Mouse (Mus musculus) liver, embryonic 12.5 days (tissue): Measurements from ENCODE around the gene Fam209. TPM values are rescaled to one million over a fixed set of nuclear protein-coding genes. Genes with fewer than 3 reads are reported as not detected.
A peak's percentile ranks its signal among the peaks of the same experiment; 100 is the strongest.

Experiments used
- ATAC-seq: fragments of 200-750 bp; cut with Nextera tagmentation; 2 replicates; pipeline ENCODE4 v1.8.0; 2017; ENCODE audit warnings: moderate number of reproducible peaks, mild to moderate bottlenecking, moderate library complexity
- H3K27ac ChIP-seq: fragments of 300-500 bp; sonication (generic); 2 replicates; pipeline ENCODE4 v1.5.1; 2016; ENCODE audit warnings: mild to moderate bottlenecking
- H3K27me3 ChIP-seq: fragments of 300-500 bp; sonication (generic); replicated peaks from 2 replicates; pipeline ENCODE4 v1.6.1; 2016; ENCODE audit warnings: mild to moderate bottlenecking, moderate library complexity
- H3K36me3 ChIP-seq: fragments of 300-500 bp; sonication (generic); 2 replicates; pipeline ENCODE4 v1.6.1; 2016; ENCODE audit warnings: mild to moderate bottlenecking, moderate library complexity
- H3K4me1 ChIP-seq: fragments of 300-500 bp; sonication (generic); 2 replicates; pipeline ENCODE4 v1.6.1; 2016
- H3K4me2 ChIP-seq: fragments of 300-500 bp; sonication (generic); 2 replicates; pipeline ENCODE4 v1.6.1; 2016; ENCODE audit warnings: mild to moderate bottlenecking, moderate library complexity
- H3K4me3 ChIP-seq: fragments of 300-500 bp; sonication (generic); 2 replicates; pipeline ENCODE4 v1.5.1; 2016; ENCODE audit warnings: mild to moderate bottlenecking, moderate library complexity
- H3K9ac ChIP-seq: fragments of 300-500 bp; sonication (generic); 2 replicates; pipeline ENCODE4 v1.6.1; 2016; ENCODE audit warnings: mild to moderate bottlenecking, moderate library complexity
- H3K9me3 ChIP-seq: fragments of 300-500 bp; sonication (generic); replicated peaks from 2 replicates; pipeline ENCODE4 v1.6.1; 2016; ENCODE audit warnings: mild to moderate bottlenecking, moderate library complexity
- WGBS: fragments of 180-500 bp; shearing (Covaris S2); methylation state at CpG from one replicate; pipeline ENCODE4 v1.1.7; 2016; ENCODE audit not compliant: insufficient replicate concordance; 5-methylcytosine and 5-hydroxymethylcytosine counted together
- polyA plus RNA-seq: library from polyadenylated mRNA; unstranded; fragments of >200 nt; fragmentation: Nextera tagmentation; extraction: Ambion mirVana; gene quantifications from 2 replicates; pipeline ENCODE4 v1.2.1, GENCODE M21; 2016

Gene Fam209
- polyA plus RNA-seq, 1 experiment from 2014 or later, result not detected

- Histone ChIP-seq H3K4me2 (no peak overlapping the region), H3K27me3 (no peaks in the 10 kb centered on the region), H3K27ac (no peak overlapping the region), H3K4me1 (no peaks in the 10 kb centered on the region), H3K9ac (no peak overlapping the region), H3K9me3 (no peaks in the 10 kb centered on the region), H3K4me3 (no peak overlapping the region), H3K36me3 (no peaks in the 10 kb centered on the region)
- 58% methylated on average over 7 of the region's 7 CpGs for WGBS
- no peak for ATAC-seq
Measured at GRCm38 (mm10) chr2:172480296-172480695, 8.0 kb downstream of the Fam209 start.

- Histone ChIP-seq H3K9ac (no peak overlapping the region), H3K4me2 (no peak overlapping the region), H3K27ac (no peak overlapping the region), H3K4me1 (no peaks in the 10 kb centered on the region), H3K9me3 (no peaks in the 10 kb centered on the region), H3K36me3 (no peaks in the 10 kb centered on the region), H3K4me3 (no peak overlapping the region), H3K27me3 (no peaks in the 10 kb centered on the region)
- WGBS, result 47% methylated on average over 16 of the region's 16 CpGs
- ATAC-seq, result no peak
Measured at GRCm38 (mm10) chr2:172481654-172482385, 9.5 kb downstream of the Fam209 start.

GRCm38 (mm10) chr2:172483766-172484413 is 11.6 kb downstream of the Fam209 start:
- Histone ChIP-seq H3K9ac (no peak overlapping the region), H3K4me1 (no peaks in the 10 kb centered on the region), H3K27ac (no peak overlapping the region), H3K9me3 (no peaks in the 10 kb centered on the region), H3K4me3 (no peak overlapping the region), H3K36me3 (no peaks in the 10 kb centered on the region), H3K27me3 (no peaks in the 10 kb centered on the region), H3K4me2 (no peak overlapping the region)
- no peak for ATAC-seq
- 80% methylated on average over 14 of the region's 14 CpGs for WGBS

- Histone ChIP-seq H3K27ac (no peak overlapping the region), H3K4me3 (no peak overlapping the region), H3K27me3 (no peaks in the 10 kb centered on the region), H3K9ac (no peak overlapping the region), H3K4me2 (no peak overlapping the region), H3K4me1 (no peaks in the 10 kb centered on the region), H3K36me3 (no peaks in the 10 kb centered on the region), H3K9me3 (no peaks in the 10 kb centered on the region)
- ATAC-seq, result no peak
- WGBS, result 58% methylated on average over 12 of the region's 12 CpGs
Measured at GRCm38 (mm10) chr2:172484696-172485370, 12.5 kb downstream of the Fam209 start.

GRCm38 (mm10) chr2:172496736-172497345 is 24.5 kb downstream of the Fam209 start:
- Histone ChIP-seq H3K9ac (no peak overlapping the region), H3K4me2 (no peak overlapping the region), H3K27ac (no peak overlapping the region), H3K4me1 (peaks cover 9% of the 10 kb centered on the region), H3K4me3 (no peak overlapping the region), H3K27me3 (no peaks in the 10 kb centered on the region), H3K36me3 (no peaks in the 10 kb centered on the region), H3K9me3 (no peaks in the 10 kb centered on the region)
- no peak for ATAC-seq
- WGBS, result 57% methylated on average over 8 of the region's 8 CpGs

- H3K36me3 ChIP-seq, result no peaks in the 10 kb centered on the region
- H3K4me1 ChIP-seq, result peaks cover 9% of the 10 kb centered on the region
- ATAC-seq, result no peak
- H3K4me3 ChIP-seq, result no peak overlapping the region
- H3K27me3 ChIP-seq, result no peaks in the 10 kb centered on the region
- H3K9ac ChIP-seq, result no peak overlapping the region
- no peak overlapping the region for H3K27ac ChIP-seq
- 54% methylated on average over 3 of the region's 3 CpGs for WGBS
- H3K4me2 ChIP-seq, result no peak overlapping the region
- H3K9me3 ChIP-seq, result no peaks in the 10 kb centered on the region
Measured at GRCm38 (mm10) chr2:172498823-172499222, 26.5 kb downstream of the Fam209 start.

- ATAC-seq, result peak; percentile 81
- 22% methylated on average over 7 of the region's 7 CpGs for WGBS
- no peaks in the 10 kb centered on the region for H3K9me3 ChIP-seq
- no peak overlapping the region for H3K9ac ChIP-seq
- H3K4me1 ChIP-seq, result peaks cover 9% of the 10 kb centered on the region
- H3K27ac ChIP-seq, result no peak overlapping the region
- H3K4me3 ChIP-seq, result no peak overlapping the region
- H3K27me3 ChIP-seq, result 0 out of 2 replicates have a peak, but pooled peaks cover 7% of the 10 kb centered on the region
- H3K4me2 ChIP-seq, result peak overlapping the region; percentile 30
- no peaks in the 10 kb centered on the region for H3K36me3 ChIP-seq
Measured at GRCm38 (mm10) chr2:172500752-172501316, 28.5 kb downstream of the Fam209 start.

GRCm38 (mm10) chr2:172501341-172501740 is 29.0 kb downstream of the Fam209 start:
- Histone ChIP-seq H3K27ac (no peak overlapping the region), H3K4me1 (peaks cover 9% of the 10 kb centered on the region), H3K9ac (no peak overlapping the region), H3K4me3 (no peak overlapping the region), H3K27me3 (0 out of 2 replicates have a peak, but pooled peaks cover 7% of the 10 kb centered on the region), H3K4me2 (no peak overlapping the region), H3K9me3 (no peaks in the 10 kb centered on the region), H3K36me3 (no peaks in the 10 kb centered on the region)
- 11% methylated on average over 4 of the region's 4 CpGs for WGBS
- no peak for ATAC-seq

- 0 out of 2 replicates have a peak, but pooled peaks cover 7% of the 10 kb centered on the region for H3K27me3 ChIP-seq
- H3K4me3 ChIP-seq, result no peak overlapping the region
- peaks cover 9% of the 10 kb centered on the region for H3K4me1 ChIP-seq
- WGBS, result 62% methylated on average over 14 of the region's 14 CpGs
- no peak overlapping the region for H3K9ac ChIP-seq
- H3K36me3 ChIP-seq, result no peaks in the 10 kb centered on the region
- ATAC-seq, result no peak
- H3K4me2 ChIP-seq, result no peak overlapping the region
- no peak overlapping the region for H3K27ac ChIP-seq
- H3K9me3 ChIP-seq, result no peaks in the 10 kb centered on the region
Measured at GRCm38 (mm10) chr2:172502168-172502567, 29.8 kb downstream of the Fam209 start.

- ATAC-seq, result no peak
- H3K36me3 ChIP-seq, result no peaks in the 10 kb centered on the region
- H3K4me3 ChIP-seq, result no peak overlapping the region
- no peaks in the 10 kb centered on the region for H3K9me3 ChIP-seq
- H3K27ac ChIP-seq, result no peak overlapping the region
- no peak overlapping the region for H3K9ac ChIP-seq
- 77% methylated on average over 7 of the region's 7 CpGs for WGBS
- H3K27me3 ChIP-seq, result 0 out of 2 replicates have a peak, but pooled peaks cover 14% of the 10 kb centered on the region
- H3K4me2 ChIP-seq, result no peak overlapping the region
- H3K4me1 ChIP-seq, result peaks cover 2% of the 10 kb centered on the region
Measured at GRCm38 (mm10) chr2:172506121-172506520, 33.8 kb downstream of the Fam209 start.

GRCm38 (mm10) chr2:172510056-172510712 is 37.9 kb downstream of the Fam209 start:
- Histone ChIP-seq H3K4me3 (no peak overlapping the region), H3K4me2 (no peak overlapping the region), H3K9ac (no peak overlapping the region), H3K4me1 (no peaks in the 10 kb centered on the region), H3K9me3 (no peaks in the 10 kb centered on the region), H3K27ac (no peak overlapping the region), H3K36me3 (no peaks in the 10 kb centered on the region), H3K27me3 (peaks cover 20% of the 10 kb centered on the region; the same call in 1 of the 2 replicates)
- ATAC-seq, result no peak
- WGBS, result 58% methylated on average over 15 of the region's 15 CpGs
